ENCODE assay signal across 8 mouse cellular contexts in the genomic region with DNA sequence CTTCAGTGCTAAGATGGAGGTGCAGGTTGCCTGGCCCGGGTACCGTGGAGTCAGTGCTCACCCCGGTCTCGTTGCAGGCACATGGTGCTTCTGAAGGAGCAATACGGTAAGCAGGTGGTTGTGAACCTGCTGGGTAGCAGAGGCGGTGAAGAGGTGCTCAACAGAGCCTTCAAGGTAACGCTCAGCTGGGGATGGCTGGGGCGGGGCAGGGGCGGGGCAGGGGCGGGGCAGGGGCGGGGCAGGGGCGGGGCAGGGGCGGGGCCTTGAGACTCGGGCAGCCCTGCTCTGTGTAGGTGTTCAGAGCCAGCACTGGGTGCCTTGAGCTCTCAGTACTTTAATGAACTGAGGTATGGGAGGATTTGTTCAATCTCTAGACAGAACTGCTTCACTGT.
DNase-seq lines count a peak whose midpoint lies in the region; ATAC-seq and TF ChIP-seq lines count a peak whose summit lies in the region.

No protein-coding gene starts in this region.

- H3K9ac ChIP-seq in kidney, postnatal 0 days (ENCODE audit: low read depth, low read length), result no peak overlapping the region
- 0 out of 2 replicates have a peak overlapping the region, but pooled peaks have one; percentile 3 for H3K9ac ChIP-seq in intestine, embryonic 16.5 days (ENCODE audit: low read depth, low read length)
- no peak overlapping the region for H3K9ac ChIP-seq in neural tube, embryonic 12.5 days

- peak; percentile 43; the same call in 1 of the 2 replicates for TF ChIP-seq POLR2A in cortical plate, adult 2 months (IDR thresholded peaks at IDR 0.05; ENCODE audit: extremely low read depth, insufficient read depth, low read length)

- peaks cover 16% of the 10 kb centered on the region for H3K4me1 ChIP-seq in kidney, postnatal 0 days (replicated peaks; ENCODE audit: insufficient read depth, low read length)
- peaks cover 16% of the 10 kb centered on the region for H3K4me1 ChIP-seq in cortical plate, adult 2 months (ENCODE audit: control insufficient read depth, insufficient read depth, low read length)
- H3K4me1 ChIP-seq in intestine, embryonic 16.5 days (ENCODE audit: control insufficient read depth, insufficient read depth, low read length), result peaks cover 16% of the 10 kb centered on the region
- peaks cover 6% of the 10 kb centered on the region; the same call in 1 of the 2 replicates for H3K4me1 ChIP-seq in neural tube, embryonic 12.5 days

- TF ChIP-seq CTCF in kidney, postnatal 0 days (IDR thresholded peaks at IDR 0.05; ENCODE audit: low read depth), result no peak
- no peak for TF ChIP-seq CTCF in cortical plate, adult 2 months (IDR thresholded peaks at IDR 0.05; ENCODE audit: extremely low read depth, insufficient read depth, low read length)

- no peak overlapping the region for H3K4me3 ChIP-seq in kidney, postnatal 0 days (replicated peaks; ENCODE audit: low read depth, low read length)
- H3K4me3 ChIP-seq in cortical plate, adult 2 months (ENCODE audit: insufficient read depth, low read length), result no peak overlapping the region
- H3K4me3 ChIP-seq in intestine, embryonic 16.5 days (ENCODE audit: low read length), result no peak overlapping the region
- H3K4me3 ChIP-seq in neural tube, embryonic 12.5 days, result no peak overlapping the region

- H3K9me3 ChIP-seq in kidney, postnatal 0 days (replicated peaks; ENCODE audit: low read length), result no peaks in the 10 kb centered on the region
- no peaks in the 10 kb centered on the region for H3K9me3 ChIP-seq in intestine, embryonic 16.5 days (ENCODE audit: control insufficient read depth, low read length)
- H3K9me3 ChIP-seq in neural tube, embryonic 12.5 days, result 0 out of 2 replicates have a peak, but pooled peaks cover 5% of the 10 kb centered on the region

- no peak overlapping the region for H3K4me2 ChIP-seq in kidney, postnatal 0 days (ENCODE audit: low read length)
- no peak overlapping the region for H3K4me2 ChIP-seq in intestine, embryonic 16.5 days (ENCODE audit: low read depth, low read length)
- H3K4me2 ChIP-seq in neural tube, embryonic 12.5 days (replicated peaks), result peak overlapping the region; percentile 27; the same call in 1 of the 2 replicates

- WGBS in kidney, postnatal 0 days, result 11% methylated on average over 14 of the region's 14 CpGs
- WGBS in intestine, embryonic 16.5 days, result 16% methylated on average over 14 of the region's 14 CpGs
- WGBS in neural tube, embryonic 12.5 days, result 13% methylated on average over 14 of the region's 14 CpGs

- peak overlapping the region; percentile 80 for H3K27ac ChIP-seq in kidney, postnatal 0 days
- H3K27ac ChIP-seq in cortical plate, adult 2 months (ENCODE audit: insufficient read depth, low read length), result peak overlapping the region; percentile 81
- H3K27ac ChIP-seq in intestine, embryonic 16.5 days (ENCODE audit: low read length), result peak overlapping the region; percentile 67
- H3K27ac ChIP-seq in neural tube, embryonic 12.5 days, result no peak overlapping the region

- peak; percentile 82 for ATAC-seq in kidney, postnatal 0 days (replicated peaks; ENCODE audit: low FRiP score, low read depth)
- ATAC-seq in intestine, embryonic 16.5 days, result peak; percentile 85
- ATAC-seq in neural tube, embryonic 12.5 days (ENCODE audit: low FRiP score, low read depth), result no peak
- ATAC-seq in granulocyte monocyte progenitor cell, adult 5-6 weeks (replicated peaks; ENCODE audit: poor library complexity, severe bottlenecking), result no peak

- H3K36me3 ChIP-seq in kidney, postnatal 0 days (ENCODE audit: insufficient read depth, low read length), result peaks cover 6% of the 10 kb centered on the region; the same call in 1 of the 2 replicates
- no peaks in the 10 kb centered on the region; the same call in 1 of the 2 replicates for H3K36me3 ChIP-seq in intestine, embryonic 16.5 days (ENCODE audit: control insufficient read depth, insufficient read depth, low read length)
- no peaks in the 10 kb centered on the region for H3K36me3 ChIP-seq in neural tube, embryonic 12.5 days

- H3K27me3 ChIP-seq in kidney, postnatal 0 days (ENCODE audit: insufficient read depth, low read length), result no peaks in the 10 kb centered on the region
- no peaks in the 10 kb centered on the region for H3K27me3 ChIP-seq in intestine, embryonic 16.5 days (replicated peaks; ENCODE audit: control insufficient read depth, insufficient read depth, low read length)
- H3K27me3 ChIP-seq in neural tube, embryonic 12.5 days (replicated peaks), result no peaks in the 10 kb centered on the region

- no peak for DNase-seq in kidney, postnatal 0 days (ENCODE audit: low spot score)
- no peak for DNase-seq in kidney, postnatal 10 days
- no peak for DNase-seq in urinary bladder, postnatal 36 days (ENCODE audit: low spot score in 2 of 2)
- no peak for DNase-seq in cerebellum, postnatal 36 days

Comparison
In these comparisons a context has a peak if more than half of its experiments do, and no peak if none do; other contexts are left out.
1. ATAC-seq: peak in kidney, postnatal 0 days (single experiment) and intestine, embryonic 16.5 days (single experiment); none in neural tube, embryonic 12.5 days (single experiment) and granulocyte monocyte progenitor cell, adult 5-6 weeks (single experiment).